12 mouse cellular contexts compared by ENCODE assay signal in genomic region chr8:107123063-107123614, GRCm38 (mm10). TPM values are rescaled to one million over a fixed set of nuclear protein-coding genes. Genes with fewer than 3 reads are reported as not detected.
DNase-seq lines count a peak whose midpoint lies in the region; ATAC-seq and TF ChIP-seq lines count a peak whose summit lies in the region.
"Had no signal": no experiment of that assay in that cellular context is flagged by ENCODE, and none has a peak within 500 bp of the region (broad histone marks: within the 10 kb centered on the region; RNA-seq: fewer than 3 reads in every experiment).

No protein-coding gene starts in this region.

- H3K36me3 ChIP-seq in midbrain, embryonic 11.5 days (ENCODE audit: control insufficient read depth, insufficient read depth, low read length) = no peaks in the 10 kb centered on the region
- no peaks in the 10 kb centered on the region for H3K36me3 ChIP-seq in midbrain, postnatal 0 days (ENCODE audit: insufficient read depth, low read length)
- no peaks in the 10 kb centered on the region for H3K36me3 ChIP-seq in embryonic facial prominence, embryonic 14.5 days (ENCODE audit: control insufficient read depth, insufficient read depth, low read length)
- no peaks in the 10 kb centered on the region for H3K36me3 ChIP-seq in kidney, embryonic 14.5 days (ENCODE audit: control insufficient read depth, insufficient read depth, low read length)
- H3K36me3 ChIP-seq in stomach, embryonic 16.5 days (ENCODE audit: control insufficient read depth, insufficient read depth, low read length) = no peaks in the 10 kb centered on the region
- H3K36me3 ChIP-seq: neural tube, embryonic 12.5 days had no signal

- peak overlapping the region; percentile 52 for H3K27ac ChIP-seq in midbrain, embryonic 11.5 days (ENCODE audit: low read depth, low read length)
- no peak overlapping the region for H3K27ac ChIP-seq in midbrain, postnatal 0 days (ENCODE audit: low read depth, low read length)
- peak overlapping the region; percentile 49; the same call in 1 of the 2 replicates for H3K27ac ChIP-seq in embryonic facial prominence, embryonic 14.5 days (replicated peaks; ENCODE audit: low read depth, low read length)
- peak overlapping the region; percentile 80 for H3K27ac ChIP-seq in kidney, embryonic 14.5 days (ENCODE audit: low read depth, low read length)
- peak overlapping the region; percentile 34 for H3K27ac ChIP-seq in stomach, embryonic 16.5 days (ENCODE audit: low read length)
- H3K27ac ChIP-seq: neural tube, embryonic 12.5 days had no signal

- no peak overlapping the region; the same call in 1 of the 2 replicates for H3K4me2 ChIP-seq in midbrain, embryonic 11.5 days
- H3K4me2 ChIP-seq in midbrain, postnatal 0 days (ENCODE audit: low read depth, low read length, poor library complexity, severe bottlenecking) = no peak overlapping the region
- H3K4me2 ChIP-seq in embryonic facial prominence, embryonic 14.5 days (ENCODE audit: low read depth, low read length) = no peak overlapping the region
- no peak overlapping the region for H3K4me2 ChIP-seq in kidney, embryonic 14.5 days (replicated peaks; ENCODE audit: low read depth, low read length)
- no peak overlapping the region for H3K4me2 ChIP-seq in stomach, embryonic 16.5 days (ENCODE audit: low read depth, low read length)
- H3K4me2 ChIP-seq: neural tube, embryonic 12.5 days had no signal

- TF ChIP-seq CTCF in midbrain, postnatal 0 days (IDR thresholded peaks at IDR 0.05) = no peak

- intact Hi-C loops in gastrocnemius, postnatal 36 days (cut with DNase I) = no loop called here

- H3K9me3 ChIP-seq in midbrain, embryonic 11.5 days (ENCODE audit: control insufficient read depth, low read length) = no peaks in the 10 kb centered on the region
- no peaks in the 10 kb centered on the region for H3K9me3 ChIP-seq in midbrain, postnatal 0 days (ENCODE audit: low read length)
- H3K9me3 ChIP-seq in embryonic facial prominence, embryonic 14.5 days (ENCODE audit: control insufficient read depth, low read length) = no peaks in the 10 kb centered on the region
- H3K9me3 ChIP-seq in kidney, embryonic 14.5 days (ENCODE audit: control insufficient read depth, low read length) = no peaks in the 10 kb centered on the region
- no peaks in the 10 kb centered on the region for H3K9me3 ChIP-seq in stomach, embryonic 16.5 days (replicated peaks; ENCODE audit: control insufficient read depth, low read length)
- H3K9me3 ChIP-seq: neural tube, embryonic 12.5 days had no signal

- H3K27me3 ChIP-seq in midbrain, embryonic 11.5 days (ENCODE audit: control insufficient read depth, insufficient read depth, low read length) = no peaks in the 10 kb centered on the region; the same call in 1 of the 2 replicates
- no peaks in the 10 kb centered on the region for H3K27me3 ChIP-seq in midbrain, postnatal 0 days (ENCODE audit: insufficient read depth, low read length)
- no peaks in the 10 kb centered on the region for H3K27me3 ChIP-seq in embryonic facial prominence, embryonic 14.5 days (replicated peaks; ENCODE audit: control insufficient read depth, insufficient read depth, low read length)
- H3K27me3 ChIP-seq in kidney, embryonic 14.5 days (ENCODE audit: control insufficient read depth, insufficient read depth, low read length) = no peaks in the 10 kb centered on the region
- H3K27me3 ChIP-seq in stomach, embryonic 16.5 days (ENCODE audit: control insufficient read depth, insufficient read depth, low read length) = no peaks in the 10 kb centered on the region
- H3K27me3 ChIP-seq: neural tube, embryonic 12.5 days had no signal

- H3K9ac ChIP-seq in midbrain, embryonic 11.5 days (ENCODE audit: low read length) = no peak overlapping the region; the same call in 1 of the 2 replicates
- no peak overlapping the region for H3K9ac ChIP-seq in midbrain, postnatal 0 days (replicated peaks; ENCODE audit: low read length, poor library complexity, severe bottlenecking)
- H3K9ac ChIP-seq in embryonic facial prominence, embryonic 14.5 days (ENCODE audit: low read depth, low read length) = no peak overlapping the region
- peak overlapping the region; percentile 28; the same call in 1 of the 2 replicates for H3K9ac ChIP-seq in kidney, embryonic 14.5 days (ENCODE audit: low read depth, low read length)
- H3K9ac ChIP-seq in stomach, embryonic 16.5 days (ENCODE audit: low read length) = peak overlapping the region; percentile 17
- H3K9ac ChIP-seq: neural tube, embryonic 12.5 days had no signal

- no peak overlapping the region for H3K4me3 ChIP-seq in midbrain, embryonic 11.5 days (ENCODE audit: low read depth, low read length)
- no peak overlapping the region for H3K4me3 ChIP-seq in midbrain, postnatal 0 days (ENCODE audit: low read depth, low read length)
- H3K4me3 ChIP-seq in embryonic facial prominence, embryonic 14.5 days (ENCODE audit: low read depth, low read length) = no peak overlapping the region
- no peak overlapping the region for H3K4me3 ChIP-seq in kidney, embryonic 14.5 days (ENCODE audit: low read length)
- no peak overlapping the region for H3K4me3 ChIP-seq in stomach, embryonic 16.5 days (replicated peaks; ENCODE audit: low read length)
- H3K4me3 ChIP-seq: neural tube, embryonic 12.5 days had no signal

- peaks cover 15% of the 10 kb centered on the region for H3K4me1 ChIP-seq in midbrain, embryonic 11.5 days (ENCODE audit: control insufficient read depth, insufficient read depth, low read length)
- no peaks in the 10 kb centered on the region; the same call in 1 of the 2 replicates for H3K4me1 ChIP-seq in midbrain, postnatal 0 days (ENCODE audit: insufficient read depth, low read length)
- H3K4me1 ChIP-seq in embryonic facial prominence, embryonic 14.5 days (ENCODE audit: control insufficient read depth, insufficient read depth, low read length) = peaks cover 5% of the 10 kb centered on the region; the same call in 1 of the 2 replicates
- H3K4me1 ChIP-seq in kidney, embryonic 14.5 days (ENCODE audit: control insufficient read depth, insufficient read depth, low read length) = peaks cover 57% of the 10 kb centered on the region
- H3K4me1 ChIP-seq in stomach, embryonic 16.5 days (ENCODE audit: control insufficient read depth, insufficient read depth, low read length) = peaks cover 12% of the 10 kb centered on the region; the same call in 1 of the 2 replicates

- peak; percentile 85 for ATAC-seq in midbrain, embryonic 11.5 days (ENCODE audit: low FRiP score)
- no peak for ATAC-seq in midbrain, postnatal 0 days (ENCODE audit: low FRiP score)
- peak; percentile 34; the same call in 1 of the 2 replicates for ATAC-seq in embryonic facial prominence, embryonic 14.5 days (ENCODE audit: low read depth)
- ATAC-seq in kidney, embryonic 14.5 days (ENCODE audit: low FRiP score, low TSS enrichment) = peak; percentile 59; the same call in 1 of the 2 replicates
- no peak for ATAC-seq in stomach, embryonic 16.5 days (ENCODE audit: insufficient read depth, low FRiP score)
- no peak for ATAC-seq in granulocyte monocyte progenitor cell, adult 5-6 weeks (replicated peaks; ENCODE audit: poor library complexity, severe bottlenecking)
- ATAC-seq: hindbrain, embryonic 16.5 days had no signal

- peak; percentile 91 for DNase-seq in midbrain, embryonic 11.5 days (ENCODE audit: low spot score, missing footprints)
- DNase-seq in midbrain, postnatal 0 days (ENCODE audit: low spot score) = no peak
- no peak for DNase-seq in embryonic facial prominence, embryonic 14.5 days (ENCODE audit: low spot score)
- no peak for DNase-seq in gastrocnemius, postnatal 36 days
- DNase-seq: lung, postnatal 4 days had no signal

- 20% methylated on average over 9 of the region's 9 CpGs for WGBS in midbrain, embryonic 11.5 days
- WGBS in midbrain, postnatal 0 days = 12% methylated on average over 9 of the region's 9 CpGs
- WGBS in embryonic facial prominence, embryonic 14.5 days = 16% methylated on average over 9 of the region's 9 CpGs
- 12% methylated on average over 9 of the region's 9 CpGs for WGBS in kidney, embryonic 14.5 days
- 11% methylated on average over 9 of the region's 9 CpGs for WGBS in stomach, embryonic 16.5 days

RNA-seq across cellular contexts. Expression of gene Terf2, which starts 26.8 kb away (rescaled TPM):
- polyA plus RNA-seq in midbrain, embryonic 11.5 days (2014; fragmentation: Nextera tagmentation; extraction: Ambion mirVana) = 16.4 and 16.6 TPM in 2 replicates
- total RNA-seq in midbrain, postnatal 0 days (2014; rRNA removed) = 20.4 and 22.7 TPM in 2 replicates
- polyA plus RNA-seq in midbrain, postnatal 0 days (2015; fragmentation: Nextera tagmentation; extraction: Ambion mirVana) = 24.1 and 25.7 TPM in 2 replicates
- polyA plus RNA-seq in embryonic facial prominence, embryonic 14.5 days (2014; fragmentation: Nextera tagmentation; extraction: Ambion mirVana) = 14.8 and 15.1 TPM in 2 replicates
- 15.8 and 19.2 TPM in 2 replicates for polyA plus RNA-seq in kidney, embryonic 14.5 days (2014; fragmentation: Nextera tagmentation; extraction: Ambion mirVana)
- polyA plus RNA-seq in stomach, embryonic 16.5 days (2015; fragmentation: Nextera tagmentation; extraction: Ambion mirVana) = 13.1 and 14.0 TPM in 2 replicates
- total RNA-seq in granulocyte monocyte progenitor cell, adult 5-6 weeks (2014; fragmentation: Nextera tagmentation) = 39.1 and 46.7 TPM in 2 replicates
- total RNA-seq in granulocyte monocyte progenitor cell, adult 5-6 weeks (2017) = 22.3 and 26.3 TPM in 2 replicates
- 10 to 100 TPM in 1 of 2 experiments, 1 to 10 TPM in 1; 8.6 to 11.4 TPM for total RNA-seq in gastrocnemius, postnatal 36 days (2021)

RNA-seq across cellular contexts. Expression of gene Cyb5b, which starts 27.3 kb away (rescaled TPM):
- 177 and 192 TPM in 2 replicates for polyA plus RNA-seq in midbrain, embryonic 11.5 days (2014; fragmentation: Nextera tagmentation; extraction: Ambion mirVana)
- total RNA-seq in midbrain, postnatal 0 days (2014; rRNA removed) = 103 and 120 TPM in 2 replicates
- polyA plus RNA-seq in midbrain, postnatal 0 days (2015; fragmentation: Nextera tagmentation; extraction: Ambion mirVana) = 89.7 and 91.4 TPM in 2 replicates
- 78.5 and 86.5 TPM in 2 replicates for polyA plus RNA-seq in embryonic facial prominence, embryonic 14.5 days (2014; fragmentation: Nextera tagmentation; extraction: Ambion mirVana)
- 67.0 and 152 TPM in 2 replicates for polyA plus RNA-seq in kidney, embryonic 14.5 days (2014; fragmentation: Nextera tagmentation; extraction: Ambion mirVana)
- polyA plus RNA-seq in stomach, embryonic 16.5 days (2015; fragmentation: Nextera tagmentation; extraction: Ambion mirVana) = 104 and 106 TPM in 2 replicates
- total RNA-seq in granulocyte monocyte progenitor cell, adult 5-6 weeks (2014; fragmentation: Nextera tagmentation) = 64.4 and 68.5 TPM in 2 replicates
- 59.0 and 67.4 TPM in 2 replicates for total RNA-seq in granulocyte monocyte progenitor cell, adult 5-6 weeks (2017)
- total RNA-seq in gastrocnemius, postnatal 36 days (2021) = 10 to 100 TPM; 29.6 to 30.8 TPM

RNA-seq across cellular contexts. Expression of gene Tmed6, which starts 57.7 kb away (rescaled TPM):
- not detected in 2 replicates for polyA plus RNA-seq in midbrain, embryonic 11.5 days (2014; fragmentation: Nextera tagmentation; extraction: Ambion mirVana)
- not detected in 2 replicates for total RNA-seq in midbrain, postnatal 0 days (2014; rRNA removed)
- not detected in 2 replicates for polyA plus RNA-seq in midbrain, postnatal 0 days (2015; fragmentation: Nextera tagmentation; extraction: Ambion mirVana)
- not detected in 2 replicates for polyA plus RNA-seq in embryonic facial prominence, embryonic 14.5 days (2014; fragmentation: Nextera tagmentation; extraction: Ambion mirVana)
- polyA plus RNA-seq in kidney, embryonic 14.5 days (2014; fragmentation: Nextera tagmentation; extraction: Ambion mirVana) = 22.5 and 31.9 TPM in 2 replicates
- polyA plus RNA-seq in stomach, embryonic 16.5 days (2015; fragmentation: Nextera tagmentation; extraction: Ambion mirVana) = 82.3 and 84.1 TPM in 2 replicates
- total RNA-seq in granulocyte monocyte progenitor cell, adult 5-6 weeks (2014; fragmentation: Nextera tagmentation) = not detected in 2 replicates
- total RNA-seq in granulocyte monocyte progenitor cell, adult 5-6 weeks (2017) = not detected in 2 replicates
- not detected for total RNA-seq in gastrocnemius, postnatal 36 days (2021)
- total RNA-seq: layer of hippocampus, postnatal 10 days had no signal
- polyA plus RNA-seq: hindbrain, embryonic 16.5 days; limb, embryonic 14.5 days; neural tube, embryonic 12.5 days had no signal

Comparison
In these comparisons a context has a peak if more than half of its experiments do, and no peak if none do; other contexts are left out.
1. ATAC-seq: peak in midbrain, embryonic 11.5 days (single experiment), embryonic facial prominence, embryonic 14.5 days (single experiment) and kidney, embryonic 14.5 days (single experiment); none in midbrain, postnatal 0 days (single experiment), stomach, embryonic 16.5 days (single experiment) and granulocyte monocyte progenitor cell, adult 5-6 weeks (single experiment).
2. H3K9ac ChIP-seq: peak in kidney, embryonic 14.5 days (single experiment) and stomach, embryonic 16.5 days (single experiment); none in midbrain, embryonic 11.5 days (single experiment), midbrain, postnatal 0 days (single experiment) and embryonic facial prominence, embryonic 14.5 days (single experiment).
3. RNA of gene Tmed6, which starts 57.7 kb away (polyA plus RNA-seq): 82.3 to 84.1 TPM in stomach, embryonic 16.5 days and 22.5 to 31.9 TPM in kidney, embryonic 14.5 days; not detected in midbrain, postnatal 0 days, not detected in midbrain, embryonic 11.5 days and not detected in embryonic facial prominence, embryonic 14.5 days; every median in the first group is over 10 times any median in the second.